Mouse (Mus musculus): Measurements from ENCODE around the gene Olfr633. TPM values are rescaled to one million over a fixed set of nuclear protein-coding genes. Genes with fewer than 3 reads are reported as not detected.

Gene Olfr633
- not detected in 2 replicates for polyA plus RNA-seq (2015; fragmentation: Nextera tagmentation; extraction: Ambion mirVana)

DNA sequence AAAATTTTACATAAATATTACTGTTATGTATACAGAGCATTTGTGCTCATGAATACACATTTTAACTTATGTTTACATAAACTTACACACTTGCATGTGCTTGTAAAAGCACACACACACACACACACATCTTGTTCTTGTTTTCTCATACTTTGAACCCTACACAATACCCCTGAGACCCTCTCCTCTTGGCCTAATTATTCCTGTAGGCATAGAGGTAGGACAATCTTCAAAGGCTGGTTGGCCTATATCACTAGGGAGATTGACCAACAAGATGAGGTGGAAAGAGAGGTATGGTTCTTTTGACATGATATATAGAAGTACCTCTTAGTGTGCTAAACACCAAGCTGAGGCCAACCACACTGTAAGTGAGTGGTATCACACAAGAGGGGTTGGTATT lies at the start of gene Olfr633:
Olfr633 (plus strand) TSS at position 301 of the 400 bp plus-strand sequence.
- no peak within 1 kb of the TSS for H3K4me3 ChIP-seq (ENCODE audit: low read depth, low read length)
- ATAC-seq (no peak), DNase-seq (ENCODE audit: low spot score) (no peak)
- no peak within 1 kb of the TSS for H3K9ac ChIP-seq (replicated peaks; ENCODE audit: low read depth)
- no peak within 1 kb of the TSS for H3K27ac ChIP-seq (ENCODE audit: low read length)
- H3K36me3 ChIP-seq (ENCODE audit: insufficient read depth, low read length): no peaks in the 10 kb centered on the region
- H3K9me3 ChIP-seq (ENCODE audit: low read length): no peaks in the 10 kb centered on the region
- TF ChIP-seq EP300 (IDR thresholded peaks at IDR 0.05): no peak
- TF ChIP-seq CTCF (IDR thresholded peaks at IDR 0.05): no peak
- H3K4me2 ChIP-seq (replicated peaks; ENCODE audit: low read depth, low read length): no peak within 1 kb of the TSS
- H3K27me3 ChIP-seq (replicated peaks; ENCODE audit: insufficient read depth, low read length): no peaks in the 10 kb centered on the region
- no peaks in the 10 kb centered on the region for H3K4me1 ChIP-seq (ENCODE audit: insufficient read depth, low read depth, low read length)

GRCm38 (mm10) chr7:103903187-103903586 lies 41.0 kb upstream of the Olfr633 start, which contains the start of gene Olfr65:
TSS of gene Olfr65 (plus strand) at chr7:103903487.
- Histone ChIP-seq H3K27me3 (replicated peaks; ENCODE audit: insufficient read depth, low read length) (no peaks in the 10 kb centered on the region), H3K4me3 (ENCODE audit: low read depth, low read length) (no peak within 1 kb of the TSS), H3K4me1 (ENCODE audit: insufficient read depth, low read depth, low read length) (no peaks in the 10 kb centered on the region), H3K36me3 (ENCODE audit: insufficient read depth, low read length) (no peaks in the 10 kb centered on the region), H3K4me2 (replicated peaks; ENCODE audit: low read depth, low read length) (no peak within 1 kb of the TSS), H3K9me3 (ENCODE audit: low read length) (no peaks in the 10 kb centered on the region), H3K27ac (ENCODE audit: low read length) (no peak within 1 kb of the TSS), H3K9ac (replicated peaks; ENCODE audit: low read depth) (no peak within 1 kb of the TSS)
- WGBS: 59% methylated on average over 2 of the region's 2 CpGs
- TF ChIP-seq EP300 (IDR thresholded peaks at IDR 0.05) (no peak), CTCF (IDR thresholded peaks at IDR 0.05) (no peak)
- DNase-seq (ENCODE audit: low spot score) (no peak), ATAC-seq (no peak)

DNA sequence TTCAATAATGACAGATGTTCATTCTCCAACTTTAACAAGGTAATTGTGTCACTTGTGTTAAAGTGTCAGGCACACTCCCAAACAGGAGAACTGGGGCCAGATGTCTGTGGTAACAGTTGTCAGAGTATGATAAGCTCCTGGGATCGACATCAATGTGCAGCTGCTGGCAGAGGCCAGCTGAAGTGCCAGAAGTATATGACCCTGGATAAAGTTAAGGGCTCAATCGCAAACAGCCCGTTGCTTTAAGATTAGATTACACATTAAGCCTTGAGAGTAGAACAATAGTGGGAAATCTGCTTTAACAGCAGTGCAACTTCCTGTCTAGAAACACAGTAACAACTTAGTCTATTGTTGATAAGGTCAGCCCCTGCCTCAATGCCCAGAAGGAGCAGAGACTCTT lies 34.2 kb upstream of the Olfr633 start:
- no peak overlapping the region for H3K27ac ChIP-seq (ENCODE audit: low read length)
- H3K9ac ChIP-seq (replicated peaks; ENCODE audit: low read depth): no peak overlapping the region
- DNase-seq (ENCODE audit: low spot score) (peak; percentile 6), ATAC-seq (peak; percentile 50)
- no peak for TF ChIP-seq CTCF (IDR thresholded peaks at IDR 0.05)
- TF ChIP-seq EP300 (IDR thresholded peaks at IDR 0.05): no peak
- H3K4me3 ChIP-seq (ENCODE audit: low read depth, low read length): no peak overlapping the region
- WGBS: 2% methylated on average over 3 of the region's 3 CpGs
- H3K9me3 ChIP-seq (ENCODE audit: low read length): no peaks in the 10 kb centered on the region
- H3K36me3 ChIP-seq (ENCODE audit: insufficient read depth, low read length): no peaks in the 10 kb centered on the region
- no peaks in the 10 kb centered on the region for H3K27me3 ChIP-seq (replicated peaks; ENCODE audit: insufficient read depth, low read length)
- H3K4me1 ChIP-seq (ENCODE audit: insufficient read depth, low read depth, low read length): no peaks in the 10 kb centered on the region
- H3K4me2 ChIP-seq (replicated peaks; ENCODE audit: low read depth, low read length): no peak overlapping the region

- DNase-seq (ENCODE audit: low spot score) (no peak), ATAC-seq (no peak)
- no peaks in the 10 kb centered on the region for H3K27me3 ChIP-seq (replicated peaks; ENCODE audit: insufficient read depth, low read length)
- H3K4me2 ChIP-seq (replicated peaks; ENCODE audit: low read depth, low read length): no peak overlapping the region
- no peaks in the 10 kb centered on the region for H3K4me1 ChIP-seq (ENCODE audit: insufficient read depth, low read depth, low read length)
- 42% methylated on average over 8 of the region's 8 CpGs for WGBS
- no peak overlapping the region for H3K4me3 ChIP-seq (ENCODE audit: low read depth, low read length)
- H3K9me3 ChIP-seq (ENCODE audit: low read length): no peaks in the 10 kb centered on the region
- no peak overlapping the region for H3K9ac ChIP-seq (replicated peaks; ENCODE audit: low read depth)
- H3K36me3 ChIP-seq (ENCODE audit: insufficient read depth, low read length): no peaks in the 10 kb centered on the region
- no peak overlapping the region for H3K27ac ChIP-seq (ENCODE audit: low read length)
- TF ChIP-seq EP300 (IDR thresholded peaks at IDR 0.05) (no peak), CTCF (IDR thresholded peaks at IDR 0.05) (peak; percentile 54)
These were observed 31.2 kb upstream of the Olfr633 start for GRCm38 (mm10) chr7:103912969-103913511.

GRCm38 (mm10) chr7:103915338-103915737 lies 28.9 kb upstream of the Olfr633 start:
- Histone ChIP-seq H3K4me1 (ENCODE audit: insufficient read depth, low read depth, low read length) (no peaks in the 10 kb centered on the region), H3K4me2 (replicated peaks; ENCODE audit: low read depth, low read length) (no peak overlapping the region), H3K9ac (replicated peaks; ENCODE audit: low read depth) (no peak overlapping the region), H3K27me3 (replicated peaks; ENCODE audit: insufficient read depth, low read length) (no peaks in the 10 kb centered on the region), H3K36me3 (ENCODE audit: insufficient read depth, low read length) (no peaks in the 10 kb centered on the region), H3K4me3 (ENCODE audit: low read depth, low read length) (no peak overlapping the region), H3K9me3 (ENCODE audit: low read length) (no peaks in the 10 kb centered on the region), H3K27ac (ENCODE audit: low read length) (no peak overlapping the region)
- DNase-seq (ENCODE audit: low spot score): no peak
- no peak for TF ChIP-seq CTCF (IDR thresholded peaks at IDR 0.05)
- no peak for TF ChIP-seq EP300 (IDR thresholded peaks at IDR 0.05)
- ATAC-seq: no peak

- ATAC-seq (no peak), DNase-seq (ENCODE audit: low spot score) (no peak)
- Histone ChIP-seq H3K4me1 (ENCODE audit: insufficient read depth, low read depth, low read length) (no peaks in the 10 kb centered on the region), H3K9ac (replicated peaks; ENCODE audit: low read depth) (no peak within 1 kb of the TSS), H3K9me3 (ENCODE audit: low read length) (no peaks in the 10 kb centered on the region), H3K36me3 (ENCODE audit: insufficient read depth, low read length) (no peaks in the 10 kb centered on the region), H3K4me3 (ENCODE audit: low read depth, low read length) (no peak within 1 kb of the TSS), H3K27ac (ENCODE audit: low read length) (no peak within 1 kb of the TSS), H3K4me2 (replicated peaks; ENCODE audit: low read depth, low read length) (no peak within 1 kb of the TSS), H3K27me3 (replicated peaks; ENCODE audit: insufficient read depth, low read length) (no peaks in the 10 kb centered on the region)
- TF ChIP-seq EP300 (IDR thresholded peaks at IDR 0.05) (no peak), CTCF (IDR thresholded peaks at IDR 0.05) (no peak)
These were observed 15.7 kb upstream of the Olfr633 start, which contains the start of gene Olfr631 for GRCm38 (mm10) chr7:103928525-103928924. TSS of gene Olfr631 (plus strand) at chr7:103928825.

DNA sequence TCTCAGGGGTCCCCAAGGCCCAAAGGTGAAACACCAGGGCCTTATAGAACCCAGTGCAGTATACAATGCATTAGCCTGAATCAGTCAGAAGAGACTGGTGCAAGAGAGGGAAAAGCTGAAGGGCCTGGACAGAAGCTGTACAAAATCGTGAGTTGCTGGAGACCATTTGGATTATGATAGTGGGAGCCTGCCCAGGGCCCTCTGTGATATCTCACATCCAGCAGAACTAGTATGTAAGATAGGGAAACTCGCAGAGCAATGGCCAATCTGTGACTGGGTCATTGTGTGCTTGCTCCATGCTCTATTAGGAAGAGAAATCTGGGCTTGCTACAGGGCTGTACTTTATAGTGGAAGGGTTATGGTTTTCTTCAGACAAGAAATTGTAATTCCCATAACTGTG lies 10.0 kb upstream of the Olfr633 start, which contains the start of gene Olfr632:
Olfr632 (plus strand) TSS at position 84 of the 400 bp plus-strand sequence.
- H3K4me3 ChIP-seq (ENCODE audit: low read depth, low read length): no peak within 1 kb of the TSS
- 60% methylated on average over 2 of the region's 2 CpGs for WGBS
- no peaks in the 10 kb centered on the region for H3K27me3 ChIP-seq (replicated peaks; ENCODE audit: insufficient read depth, low read length)
- H3K9me3 ChIP-seq (ENCODE audit: low read length): no peaks in the 10 kb centered on the region
- no peak for ATAC-seq
- H3K36me3 ChIP-seq (ENCODE audit: insufficient read depth, low read length): no peaks in the 10 kb centered on the region
- TF ChIP-seq EP300 (IDR thresholded peaks at IDR 0.05): no peak
- TF ChIP-seq CTCF (IDR thresholded peaks at IDR 0.05): no peak
- H3K4me1 ChIP-seq (ENCODE audit: insufficient read depth, low read depth, low read length): no peaks in the 10 kb centered on the region
- H3K27ac ChIP-seq (ENCODE audit: low read length): no peak within 1 kb of the TSS
- no peak within 1 kb of the TSS for H3K4me2 ChIP-seq (replicated peaks; ENCODE audit: low read depth, low read length)
- H3K9ac ChIP-seq (replicated peaks; ENCODE audit: low read depth): no peak within 1 kb of the TSS
- no peak for DNase-seq (ENCODE audit: low spot score)
